Mouse (Mus musculus): ENCODE data around the gene Rpl27a.

Rpl27a gene

GRCm38 (mm10) chr7:109525740-109526663, 7.1 kb downstream of the Rpl27a start:
- DNase-seq (ENCODE audit: low spot score): no peak

DNA sequence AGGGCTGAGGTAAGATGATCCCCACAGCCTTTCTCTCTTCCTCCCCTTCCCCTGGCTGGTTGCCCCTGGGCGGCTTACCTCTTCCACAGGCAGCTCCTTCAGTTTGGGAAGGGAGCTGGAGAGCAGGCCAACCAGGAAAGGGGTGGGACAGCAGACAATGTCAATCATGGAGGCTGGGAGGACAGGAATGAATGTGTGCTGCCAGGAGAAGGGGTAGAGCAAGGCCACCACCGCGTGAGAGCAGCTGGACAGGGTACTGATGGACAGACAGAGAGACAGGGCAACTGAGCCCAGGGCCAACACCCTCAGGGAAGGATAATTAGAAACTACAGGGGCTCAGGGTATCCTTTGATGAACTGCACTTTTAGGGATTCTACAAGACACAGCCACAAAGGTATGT, 8.6 kb downstream of the Rpl27a start:
- no peak for DNase-seq (ENCODE audit: low spot score)

GRCm38 (mm10) chr7:109528356-109528755, 9.4 kb downstream of the Rpl27a start:
- peak; percentile 33 for DNase-seq (ENCODE audit: low spot score)

GRCm38 (mm10) chr7:109529741-109530140, 10.8 kb downstream of the Rpl27a start:
- DNase-seq (ENCODE audit: low spot score): no peak

DNA sequence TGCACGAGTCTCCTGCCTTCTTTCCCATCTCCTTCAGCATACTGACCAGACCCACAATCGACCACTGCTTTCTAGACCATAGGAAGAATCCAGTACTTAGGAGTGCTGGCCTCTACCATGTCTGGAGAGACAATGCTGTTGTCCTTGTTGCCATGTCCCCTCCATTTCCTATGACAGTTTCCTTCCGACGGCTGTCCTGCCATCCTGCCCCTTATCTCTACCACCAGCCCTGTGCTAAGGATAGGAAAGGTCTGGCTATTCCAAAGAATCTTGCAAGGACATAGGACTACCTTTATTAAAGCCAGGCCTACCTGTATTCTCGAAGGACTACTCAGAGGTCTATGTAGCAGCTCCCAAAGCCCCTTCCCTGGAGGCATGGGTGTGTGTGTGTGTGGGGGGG, 12.6 kb downstream of the Rpl27a start:
- DNase-seq (ENCODE audit: low spot score): no peak

DNA sequence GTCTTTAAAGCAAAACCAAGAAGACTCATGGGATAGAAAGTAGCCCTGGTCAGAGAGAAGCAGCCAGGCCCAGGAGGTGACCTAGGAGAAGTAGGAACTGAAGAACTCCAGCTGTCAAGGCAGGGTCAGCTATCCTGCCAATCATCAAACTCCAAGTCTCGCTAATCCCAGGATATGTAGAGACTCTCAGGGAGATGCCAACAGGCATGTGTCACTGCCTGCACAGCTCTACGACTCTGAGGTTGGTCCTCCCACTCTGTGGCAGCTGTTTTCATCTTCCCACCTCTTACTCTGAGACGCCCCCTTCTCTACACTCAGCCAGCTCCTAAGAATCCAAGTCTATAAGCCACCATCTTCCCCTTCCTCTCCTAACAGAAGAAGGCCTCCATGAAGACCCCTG, 13.7 kb downstream of the Rpl27a start:
- no peak for DNase-seq (ENCODE audit: low spot score)

- no peak for DNase-seq (ENCODE audit: low spot score)
These were observed 14.2 kb downstream of the Rpl27a start for GRCm38 (mm10) chr7:109533129-109533528.

- no peak for DNase-seq (ENCODE audit: low spot score)
These were observed 14.9 kb downstream of the Rpl27a start for GRCm38 (mm10) chr7:109533888-109534287.

DNA sequence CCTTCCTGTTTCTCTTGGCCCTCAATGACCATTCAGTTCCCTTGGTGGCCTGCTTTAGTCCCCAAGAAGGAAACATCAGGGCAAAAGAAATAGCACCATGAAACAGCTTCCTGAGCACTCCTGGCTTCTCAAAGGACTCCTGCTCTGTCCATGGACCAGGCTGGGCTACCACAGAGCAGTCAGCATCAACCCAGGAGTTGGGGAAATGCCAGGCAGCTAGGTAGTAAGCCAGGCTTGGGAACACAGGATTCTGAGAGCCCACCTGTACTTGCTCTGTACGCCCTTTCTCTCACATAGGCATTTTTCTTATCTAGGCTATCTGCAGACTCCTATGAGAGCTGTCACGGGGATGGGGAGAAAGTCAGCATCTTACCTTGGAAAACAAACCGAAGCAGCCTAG, 16.0 kb downstream of the Rpl27a start:
- DNase-seq (ENCODE audit: low spot score): no peak

- DNase-seq (ENCODE audit: low spot score): peak; percentile 41
These were observed 17.6 kb downstream of the Rpl27a start for GRCm38 (mm10) chr7:109536451-109536946.

GRCm38 (mm10) chr7:109540902-109541301, 22.0 kb downstream of the Rpl27a start:
- DNase-seq (ENCODE audit: low spot score): no peak

DNA sequence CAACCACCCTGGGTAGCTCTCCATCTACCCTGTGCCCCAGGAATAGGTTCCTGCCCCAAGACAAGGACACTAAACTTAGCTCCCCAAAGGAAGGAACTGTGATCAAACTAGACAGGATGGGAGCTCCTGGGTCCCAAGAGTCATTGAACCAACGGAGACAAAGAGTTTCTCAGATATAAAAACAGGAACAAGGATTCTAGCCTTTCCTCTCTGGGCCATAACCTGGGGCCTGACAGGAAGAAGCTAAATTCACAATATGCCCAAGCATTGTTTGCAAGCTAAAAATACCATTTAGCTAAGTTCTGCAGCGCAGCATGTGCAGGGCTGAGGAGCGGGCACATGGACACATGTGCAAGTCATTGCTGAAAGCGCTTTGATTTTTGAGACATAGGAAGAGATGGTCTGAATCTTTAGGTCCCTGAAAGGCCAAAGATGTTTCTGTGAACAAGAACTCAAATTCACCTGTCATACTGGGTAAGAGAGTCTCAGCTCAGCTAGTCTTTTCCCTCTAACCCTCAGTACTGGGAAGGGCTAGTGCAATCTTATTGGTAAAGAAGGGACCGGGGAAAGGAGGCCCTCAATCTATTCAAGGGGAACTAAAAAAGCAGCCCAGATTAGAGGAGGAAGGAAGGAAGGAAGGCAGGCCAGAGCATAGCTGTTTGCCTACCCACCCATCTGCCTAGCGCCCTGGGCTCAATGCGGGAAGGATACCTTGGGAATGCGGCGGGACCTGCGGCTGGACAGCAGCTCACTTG, 22.8 kb downstream of the Rpl27a start:
- no peak for DNase-seq (ENCODE audit: low spot score)

DNA sequence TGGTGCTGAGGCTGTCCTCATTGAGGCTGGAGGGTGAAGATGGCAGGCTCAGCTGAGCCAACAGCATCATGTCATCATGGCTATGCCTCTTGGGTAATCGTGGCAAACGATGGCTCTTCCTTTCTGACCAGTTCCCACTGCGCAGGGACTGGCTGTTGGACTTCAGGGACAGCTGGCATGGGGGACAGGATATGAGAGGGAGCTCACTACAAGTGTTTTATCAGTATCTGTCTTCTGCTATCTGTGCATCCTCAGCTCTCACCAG, 23.3 kb downstream of the Rpl27a start:
- no peak for DNase-seq (ENCODE audit: low spot score)

DNA sequence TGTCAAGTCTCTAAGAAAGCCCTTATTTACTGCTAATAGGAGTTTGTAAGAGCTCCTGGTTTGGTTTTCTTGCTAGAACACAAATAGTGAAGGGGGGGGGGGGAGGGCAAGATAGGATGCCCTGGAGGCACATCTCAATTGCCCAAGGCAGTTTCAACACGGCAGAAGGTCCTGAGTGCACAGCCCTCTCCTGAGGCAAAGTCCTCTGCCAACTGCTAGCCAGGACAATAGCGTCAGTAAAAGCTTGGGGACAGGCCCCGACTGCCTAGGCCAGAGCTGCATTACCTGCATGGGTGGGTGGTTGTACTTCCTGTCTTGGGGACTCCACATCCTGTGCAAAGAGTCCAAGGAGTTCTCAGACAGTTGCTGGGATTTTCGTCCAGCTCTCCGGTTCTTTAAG, 25.8 kb downstream of the Rpl27a start:
- DNase-seq (ENCODE audit: low spot score): no peak

- peak; percentile 54 for DNase-seq (ENCODE audit: low spot score)
These were observed 26.5 kb downstream of the Rpl27a start for GRCm38 (mm10) chr7:109545255-109545993.

DNA sequence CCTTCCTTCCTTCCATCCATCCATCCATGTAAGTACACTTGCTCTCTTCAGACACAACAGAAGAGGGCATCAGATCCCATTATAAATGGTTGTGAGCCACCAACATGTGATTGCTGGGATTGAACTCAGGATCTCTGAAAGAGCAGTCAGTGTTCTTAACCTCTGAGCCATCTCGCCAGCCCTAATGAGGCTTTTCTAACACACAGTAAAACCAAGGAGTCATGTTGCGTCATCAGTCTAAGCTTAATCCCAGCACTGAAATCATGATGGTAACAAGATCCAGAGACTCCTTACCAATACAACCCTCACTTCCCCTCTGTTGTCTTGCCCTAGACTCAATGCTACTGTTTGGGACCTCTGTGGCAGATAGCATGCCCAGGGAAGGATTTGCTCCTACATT, 27.2 kb downstream of the Rpl27a start:
- DNase-seq (ENCODE audit: low spot score): no peak

DNA sequence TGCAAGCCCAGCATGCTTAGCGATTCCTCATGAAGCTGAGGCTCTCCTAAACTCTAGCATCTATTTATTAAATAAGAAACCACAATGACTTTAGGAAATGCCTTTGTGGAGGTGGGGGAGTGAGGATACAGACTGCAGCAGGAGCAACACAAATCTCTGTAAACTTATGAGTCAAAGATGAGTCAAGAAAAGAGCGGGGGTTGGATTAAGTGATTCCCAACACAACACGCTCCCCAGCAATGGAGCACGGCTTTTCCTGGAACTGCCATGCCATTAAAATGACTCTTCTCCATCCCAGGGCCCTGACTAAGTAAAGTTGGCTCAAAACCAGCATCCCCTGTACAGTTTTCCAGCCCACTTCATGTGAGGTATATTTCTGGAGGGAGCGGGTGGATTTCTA, 27.8 kb downstream of the Rpl27a start:
- DNase-seq (ENCODE audit: low spot score): no peak

- DNase-seq (ENCODE audit: low spot score): no peak
These were observed 40.6 kb downstream of the Rpl27a start for GRCm38 (mm10) chr7:109559536-109559935.

- no peak for DNase-seq (ENCODE audit: low spot score)
These were observed 42.7 kb downstream of the Rpl27a start for GRCm38 (mm10) chr7:109561466-109562153.

DNA sequence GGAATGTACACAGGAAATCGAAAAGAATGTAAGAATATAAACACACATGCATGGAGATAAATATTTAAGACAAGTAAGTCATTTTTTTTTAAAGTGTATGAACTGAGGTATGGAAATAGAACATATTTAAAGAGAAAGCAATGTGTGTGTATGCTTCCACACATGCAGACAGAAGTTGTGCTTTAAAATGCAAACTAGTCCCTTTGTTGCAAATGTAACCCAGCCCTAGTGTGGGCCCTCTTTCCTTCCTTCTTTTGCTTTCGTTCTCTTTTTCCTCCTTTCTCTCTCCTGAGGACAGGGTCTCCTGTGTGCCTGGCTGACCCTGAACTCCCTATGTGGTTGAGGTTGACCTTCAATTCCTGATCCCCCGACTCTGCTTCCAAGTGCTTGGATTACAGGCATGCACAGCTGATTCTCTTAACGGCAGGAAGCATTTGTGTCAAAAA, 43.2 kb downstream of the Rpl27a start:
- DNase-seq (ENCODE audit: low spot score): no peak

- no peak for DNase-seq (ENCODE audit: low spot score)
These were observed 43.7 kb downstream of the Rpl27a start for GRCm38 (mm10) chr7:109562676-109563075.
